Mouse (Mus musculus) adrenal gland, postnatal 25 days (tissue): ENCODE measurements around the gene Siah1b. TPM values are rescaled to one million over a fixed set of nuclear protein-coding genes. Genes with fewer than 3 reads are reported as not detected.
A peak's percentile ranks its signal among the peaks of the same experiment; 100 is the strongest.

Experiments used
- DNase-seq: peaks from one replicate; pipeline ENCODE4 v3.0.0; 2021; ENCODE audit warnings: mixed read lengths
- long read RNA-seq: library from polyadenylated mRNA; stranded (forward); transcript quantifications from one replicate; pipeline ENCODE4 v2.0.0, GENCODE M21; 2021
- total RNA-seq: library from RNA; stranded (reverse); gene quantifications from 2 replicates; pipeline ENCODE4 v1.2.3, GENCODE M21; 2021

Gene Siah1b
- 5.4 and 8.7 TPM in 2 replicates for total RNA-seq
- long read RNA-seq, partial matches to known transcripts = 0 of 8 reads
- long read RNA-seq, other reads (novel, unspliced or antisense) = 2 of 8 reads

GRCm38 (mm10) chrX:164076040-164076775 lies at the start of gene Siah1b:
Gene Siah1b, minus strand, starts transcription at chrX:164076493.
- DNase-seq = peak; percentile 88

GRCm38 (mm10) chrX:164123942-164124341 lies 47.6 kb upstream of the Siah1b start:
- DNase-seq = no peak

GRCm38 (mm10) chrX:164113744-164114143 lies 37.5 kb upstream of the Siah1b start:
- no peak for DNase-seq

- DNase-seq = no peak
Observed at GRCm38 (mm10) chrX:164111146-164111545, 34.9 kb upstream of the Siah1b start.

GRCm38 (mm10) chrX:164102656-164103055 lies 26.4 kb upstream of the Siah1b start:
- DNase-seq = no peak

GRCm38 (mm10) chrX:164102198-164102597 lies 25.9 kb upstream of the Siah1b start:
- no peak for DNase-seq

- no peak for DNase-seq
Observed at GRCm38 (mm10) chrX:164101483-164101882, 25.2 kb upstream of the Siah1b start.

GRCm38 (mm10) chrX:164095838-164096237 lies 19.5 kb upstream of the Siah1b start:
- no peak for DNase-seq

- DNase-seq = no peak
Observed at GRCm38 (mm10) chrX:164093435-164093834, 17.1 kb upstream of the Siah1b start.

- no peak for DNase-seq
Observed at GRCm38 (mm10) chrX:164092300-164093169, 16.2 kb upstream of the Siah1b start.

- no peak for DNase-seq
Observed at GRCm38 (mm10) chrX:164089916-164090315, 13.6 kb upstream of the Siah1b start.

GRCm38 (mm10) chrX:164088582-164088981 lies 12.3 kb upstream of the Siah1b start, which contains the start of gene Cltrn:
Gene Cltrn, plus strand, starts transcription at chrX:164088830.
- no peak for DNase-seq

- no peak for DNase-seq
Observed at GRCm38 (mm10) chrX:164082030-164082429, 5.7 kb upstream of the Siah1b start.

GRCm38 (mm10) chrX:164068968-164069367 lies 7.3 kb downstream of the Siah1b start:
- no peak for DNase-seq

GRCm38 (mm10) chrX:164066185-164066584 lies 10.1 kb downstream of the Siah1b start:
- DNase-seq = peak; percentile 66

GRCm38 (mm10) chrX:164059070-164059469 lies 17.2 kb downstream of the Siah1b start:
- no peak for DNase-seq

GRCm38 (mm10) chrX:164058523-164058922 lies 17.8 kb downstream of the Siah1b start:
- DNase-seq = no peak

GRCm38 (mm10) chrX:164055726-164056125 lies 20.6 kb downstream of the Siah1b start:
- no peak for DNase-seq

- no peak for DNase-seq
Observed at GRCm38 (mm10) chrX:164046736-164047135, 29.6 kb downstream of the Siah1b start.

GRCm38 (mm10) chrX:164042069-164042468 lies 34.2 kb downstream of the Siah1b start:
- no peak for DNase-seq

GRCm38 (mm10) chrX:164038882-164039281 lies 37.4 kb downstream of the Siah1b start:
- DNase-seq = no peak

- no peak for DNase-seq
Observed at GRCm38 (mm10) chrX:164035931-164036330, 40.4 kb downstream of the Siah1b start.

- DNase-seq = no peak
Observed at GRCm38 (mm10) chrX:164035401-164035800, 40.9 kb downstream of the Siah1b start.
